Mouse (Mus musculus) embryonic facial prominence, embryonic 12.5 days (tissue): Measurements from ENCODE around the gene Olfr1109. TPM values are rescaled to one million over a fixed set of nuclear protein-coding genes. Genes with fewer than 3 reads are reported as not detected.

Experiments
- ATAC-seq: fragments of 200-750 bp; cut with Nextera tagmentation; 2 replicates; pipeline ENCODE4 v1.8.0; 2017; ENCODE audit not compliant: insufficient number of reproducible peaks, insufficient read depth, low FRiP score, low TSS enrichment
- H3K27ac ChIP-seq: fragments of 300-500 bp; sonication (generic); 2 replicates; pipeline ENCODE4 v1.5.1; 2016; ENCODE audit warnings: mild to moderate bottlenecking
- H3K27me3 ChIP-seq: fragments of 300-500 bp; sonication (generic); 2 replicates; pipeline ENCODE4 v1.6.1; 2016; ENCODE audit warnings: mild to moderate bottlenecking, moderate library complexity
- H3K36me3 ChIP-seq: fragments of 300-500 bp; sonication (generic); 2 replicates; pipeline ENCODE4 v1.6.1; 2016; ENCODE audit warnings: mild to moderate bottlenecking
- H3K4me1 ChIP-seq: fragments of 300-500 bp; sonication (generic); 2 replicates; pipeline ENCODE4 v1.6.1; 2016
- H3K4me2 ChIP-seq: fragments of 300-500 bp; sonication (generic); replicated peaks from 2 replicates; pipeline ENCODE4 v1.6.1; 2016; ENCODE audit warnings: mild to moderate bottlenecking, moderate library complexity
- H3K4me3 ChIP-seq: fragments of 300-500 bp; sonication (generic); 2 replicates; pipeline ENCODE4 v1.5.1; 2016; ENCODE audit warnings: mild to moderate bottlenecking
- H3K9ac ChIP-seq: fragments of 300-500 bp; sonication (generic); 2 replicates; pipeline ENCODE4 v1.6.1; 2016; ENCODE audit warnings: mild to moderate bottlenecking, moderate library complexity
- H3K9me3 ChIP-seq: fragments of 300-500 bp; sonication (generic); 2 replicates; pipeline ENCODE4 v1.6.1; 2016; ENCODE audit warnings: mild to moderate bottlenecking, moderate library complexity
- WGBS: fragments of 180-500 bp; shearing (Covaris S2); methylation state at CpG from one replicate; pipeline ENCODE4 v1.1.7; 2016; 5-methylcytosine and 5-hydroxymethylcytosine counted together
- polyA plus RNA-seq: library from polyadenylated mRNA; unstranded; fragments of >200 nt; fragmentation: Nextera tagmentation; extraction: Ambion mirVana; gene quantifications from 2 replicates; pipeline ENCODE4 v1.2.1, GENCODE M21; 2016

The Olfr1109 gene
- polyA plus RNA-seq, result not detected in 2 replicates

DNA sequence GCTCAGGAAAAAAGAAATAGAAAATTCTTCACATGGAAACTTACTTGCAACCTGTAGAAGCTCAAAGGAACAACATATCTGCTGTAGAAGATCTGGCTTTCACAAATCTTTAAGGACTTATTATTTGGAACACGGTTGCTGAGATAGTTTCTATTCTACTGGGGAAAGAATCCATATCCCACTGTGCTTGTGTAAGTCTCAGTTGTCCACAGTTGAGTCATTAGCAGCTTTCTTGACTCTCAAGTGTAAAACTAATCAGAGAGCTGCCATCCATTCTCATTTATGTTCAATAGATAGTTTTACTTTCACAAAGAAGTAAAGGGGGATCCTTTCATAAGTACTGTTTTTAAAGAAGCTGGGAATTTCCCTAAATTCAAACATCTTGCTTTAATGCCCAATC, at the start of gene Olfr1109:
TSS of gene Olfr1109 (minus strand) at position 101 of the 400 bp plus-strand sequence.
- H3K4me3 ChIP-seq, result no peak within 1 kb of the TSS
- no peak for ATAC-seq
- 72% methylated on average over 1 of the region's 1 CpGs for whole genome bisulfite sequencing
- no peak within 1 kb of the TSS for H3K27ac ChIP-seq
- no peaks in the 10 kb centered on the region for H3K36me3 ChIP-seq
- no peaks in the 10 kb centered on the region for H3K9me3 ChIP-seq
- no peaks in the 10 kb centered on the region for H3K4me1 ChIP-seq
- no peaks in the 10 kb centered on the region for H3K27me3 ChIP-seq
- H3K9ac ChIP-seq, result no peak within 1 kb of the TSS
- no peak within 1 kb of the TSS for H3K4me2 ChIP-seq

DNA sequence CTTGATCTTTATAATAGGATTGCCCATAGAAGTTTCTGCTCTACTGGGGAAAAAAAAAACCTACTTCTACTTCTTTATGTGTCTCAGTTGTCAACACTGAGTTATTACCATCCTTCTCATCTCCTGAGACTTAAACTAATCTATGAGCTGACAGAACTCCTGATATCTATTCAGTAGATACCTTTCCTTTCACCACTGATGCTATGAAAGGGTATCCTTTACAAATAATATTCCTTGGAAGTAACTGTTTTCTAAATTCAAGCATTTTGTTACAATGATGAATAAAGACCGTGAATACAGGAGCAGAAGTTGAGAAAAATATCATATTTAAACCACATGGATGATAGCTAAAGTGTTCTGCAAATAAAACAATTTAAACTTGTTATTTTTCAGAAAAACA, 44.4 kb upstream of the Olfr1109 start, which contains the start of gene Olfr1110:
TSS of gene Olfr1110 (minus strand) at position 101 of the 400 bp plus-strand sequence.
- Histone ChIP-seq H3K9me3 (no peaks in the 10 kb centered on the region), H3K27ac (no peak within 1 kb of the TSS), H3K9ac (no peak within 1 kb of the TSS), H3K4me3 (no peak within 1 kb of the TSS), H3K4me2 (no peak within 1 kb of the TSS), H3K4me1 (no peaks in the 10 kb centered on the region), H3K36me3 (no peaks in the 10 kb centered on the region), H3K27me3 (no peaks in the 10 kb centered on the region)
- 91% methylated on average over 1 of the region's 1 CpGs for WGBS
- no peak for ATAC-seq

- no peak for ATAC-seq
- Histone ChIP-seq H3K9ac (no peak within 1 kb of the TSS), H3K27ac (no peak within 1 kb of the TSS), H3K4me2 (no peak within 1 kb of the TSS), H3K9me3 (no peaks in the 10 kb centered on the region), H3K4me1 (no peaks in the 10 kb centered on the region), H3K36me3 (no peaks in the 10 kb centered on the region), H3K27me3 (no peaks in the 10 kb centered on the region), H3K4me3 (no peak within 1 kb of the TSS)
Observed at GRCm38 (mm10) chr2:87114467-87114866, 18.7 kb upstream of the Olfr1109 start, which contains the start of gene Olfr259. Olfr259 (minus strand) TSS chr2:87114567.

DNA sequence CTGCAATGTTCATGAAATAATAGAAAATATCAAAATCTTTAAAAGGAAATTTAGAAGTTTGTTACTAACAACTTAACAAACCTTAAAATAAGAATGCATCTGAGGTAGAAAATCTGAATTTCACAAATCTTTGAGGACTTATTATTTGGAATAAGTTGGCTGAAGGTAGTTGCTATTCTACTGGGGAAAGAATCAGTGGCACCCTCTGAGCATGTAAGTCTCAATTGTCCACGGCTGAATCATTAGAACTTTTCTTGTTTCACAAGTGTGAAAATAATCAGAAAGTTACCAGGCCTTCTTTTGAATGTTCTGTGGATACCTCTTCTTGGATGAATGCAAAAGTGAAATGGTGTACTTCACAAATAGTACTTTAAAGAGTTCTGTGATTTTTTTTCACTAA, 20.1 kb downstream of the Olfr1109 start, which contains the start of gene Olfr1107:
TSS of gene Olfr1107 (minus strand) at position 101 of the 400 bp plus-strand sequence.
- Histone ChIP-seq H3K27ac (no peak within 1 kb of the TSS), H3K36me3 (no peaks in the 10 kb centered on the region), H3K4me2 (no peak within 1 kb of the TSS), H3K4me3 (no peak within 1 kb of the TSS), H3K9me3 (no peaks in the 10 kb centered on the region), H3K4me1 (no peaks in the 10 kb centered on the region), H3K27me3 (no peaks in the 10 kb centered on the region), H3K9ac (no peak within 1 kb of the TSS)
- ATAC-seq, result no peak
- WGBS, result 85% methylated on average over 1 of the region's 1 CpGs

DNA sequence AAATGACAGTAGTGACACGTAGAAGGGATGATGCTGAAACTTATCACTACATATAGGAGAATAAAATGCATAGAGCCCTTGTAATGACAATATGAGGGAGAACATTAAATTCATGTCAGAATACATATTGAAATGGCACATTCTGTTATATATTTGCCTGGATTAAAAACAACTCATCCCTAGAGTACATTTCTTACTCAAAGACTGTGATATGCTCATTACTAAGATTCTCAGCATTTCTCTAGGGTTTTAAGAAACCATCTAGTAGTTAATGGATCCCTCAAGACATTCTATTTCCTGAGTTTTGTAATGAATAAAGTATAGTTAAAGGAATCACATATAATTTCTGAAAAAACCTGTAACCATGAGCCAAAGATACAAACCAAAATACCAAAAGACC, 43.6 kb downstream of the Olfr1109 start, which contains the start of gene Olfr1106:
TSS of gene Olfr1106 (minus strand) at position 101 of the 400 bp plus-strand sequence.
- no peaks in the 10 kb centered on the region for H3K9me3 ChIP-seq
- no peak for ATAC-seq
- no peak within 1 kb of the TSS for H3K4me3 ChIP-seq
- no peak within 1 kb of the TSS for H3K9ac ChIP-seq
- 77% methylated on average over 1 of the region's 1 CpGs for WGBS
- no peaks in the 10 kb centered on the region for H3K36me3 ChIP-seq
- no peaks in the 10 kb centered on the region for H3K4me1 ChIP-seq
- H3K4me2 ChIP-seq, result no peak within 1 kb of the TSS
- H3K27me3 ChIP-seq, result no peaks in the 10 kb centered on the region
- H3K27ac ChIP-seq, result no peak within 1 kb of the TSS

Other genes with a start within 250 kb of the Olfr1109 start
- gene Olfr1095, start 244.3 kb downstream of the Olfr1109 start, polyA plus RNA-seq, result not detected in 2 replicates
- not detected in 2 replicates for gene Gm13723, start 221.2 kb downstream of the Olfr1109 start, polyA plus RNA-seq
- not detected in 2 replicates for gene Olfr1097, start 203.8 kb downstream of the Olfr1109 start, polyA plus RNA-seq
- gene Olfr1098, start 171.5 kb downstream of the Olfr1109 start, polyA plus RNA-seq, result not detected in 2 replicates
- gene Olfr1099, start 135.3 kb downstream of the Olfr1109 start, polyA plus RNA-seq, result not detected in 2 replicates
- not detected in 2 replicates for gene Olfr1100, start 116.1 kb downstream of the Olfr1109 start, polyA plus RNA-seq
- gene Olfr1101, start 104.8 kb downstream of the Olfr1109 start, polyA plus RNA-seq, result not detected in 2 replicates
- not detected in 2 replicates for gene Olfr1102, start 97.6 kb downstream of the Olfr1109 start, polyA plus RNA-seq
- gene Olfr1104, start 68.9 kb downstream of the Olfr1109 start, polyA plus RNA-seq, result not detected in 2 replicates
- not detected in 2 replicates for gene Olfr1105, start 59.5 kb downstream of the Olfr1109 start, polyA plus RNA-seq
- not detected in 2 replicates for gene Olfr1106, start 43.7 kb downstream of the Olfr1109 start, polyA plus RNA-seq
- gene Olfr1107, start 20.2 kb downstream of the Olfr1109 start, polyA plus RNA-seq, result not detected in 2 replicates
- gene Olfr259, start 18.6 kb upstream of the Olfr1109 start, polyA plus RNA-seq, result not detected in 2 replicates
- not detected in 2 replicates for gene Olfr1110, start 44.3 kb upstream of the Olfr1109 start, polyA plus RNA-seq
- gene Olfr1111, start 56.6 kb upstream of the Olfr1109 start, polyA plus RNA-seq, result not detected in 2 replicates
- not detected in 2 replicates for gene Olfr1112, start 91.8 kb upstream of the Olfr1109 start, polyA plus RNA-seq
- not detected in 2 replicates for gene Olfr1113, start 113.0 kb upstream of the Olfr1109 start, polyA plus RNA-seq
- gene Olfr1115, start 152.0 kb upstream of the Olfr1109 start, polyA plus RNA-seq, result not detected in 2 replicates
- gene Olfr1116, start 171.5 kb upstream of the Olfr1109 start, polyA plus RNA-seq, result not detected in 2 replicates
- not detected in 2 replicates for gene Olfr1118, start 211.6 kb upstream of the Olfr1109 start, polyA plus RNA-seq